Mouse (Mus musculus): ENCODE data around the gene Dmgdh. TPM values are rescaled to one million over a fixed set of nuclear protein-coding genes. Genes with fewer than 3 reads are reported as not detected.

Dmgdh gene
- polyA plus RNA-seq, 1 experiment: not detected

DNA sequence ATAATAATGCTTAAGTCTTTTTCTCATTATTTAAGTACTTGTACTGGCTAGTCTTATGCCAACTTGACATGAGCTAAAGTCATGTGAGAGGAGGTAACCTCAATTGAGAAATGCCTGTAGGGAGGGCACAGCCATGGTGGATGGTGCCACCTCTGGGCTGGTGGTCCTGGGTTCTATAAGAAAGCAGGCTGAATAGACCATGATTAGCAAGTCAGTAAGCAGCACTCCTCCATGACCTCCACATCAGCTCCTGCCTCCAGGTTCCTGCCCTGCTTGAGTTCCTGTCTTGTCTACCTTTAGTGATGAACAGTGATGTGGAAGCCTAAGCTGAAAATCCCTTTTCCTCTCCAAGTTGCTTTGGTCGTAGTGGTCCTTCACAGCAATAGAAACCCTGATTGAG is 16.6 kb downstream of the Dmgdh start:
- Histone ChIP-seq H3K9me3 (ENCODE audit: control insufficient read depth, low read length) (no peaks in the 10 kb centered on the region), H3K4me3 (replicated peaks) (no peak overlapping the region), H3K4me1 (ENCODE audit: control insufficient read depth) (no peaks in the 10 kb centered on the region), H3K36me3 (ENCODE audit: control insufficient read depth) (no peaks in the 10 kb centered on the region), H3K27me3 (ENCODE audit: control insufficient read depth) (no peaks in the 10 kb centered on the region)
- no peak for TF ChIP-seq GATA1 (IDR thresholded peaks at IDR 0.05; ENCODE audit: low read length)
- TF ChIP-seq TAL1 (IDR thresholded peaks at IDR 0.05; ENCODE audit: low read length): no peak

DNA sequence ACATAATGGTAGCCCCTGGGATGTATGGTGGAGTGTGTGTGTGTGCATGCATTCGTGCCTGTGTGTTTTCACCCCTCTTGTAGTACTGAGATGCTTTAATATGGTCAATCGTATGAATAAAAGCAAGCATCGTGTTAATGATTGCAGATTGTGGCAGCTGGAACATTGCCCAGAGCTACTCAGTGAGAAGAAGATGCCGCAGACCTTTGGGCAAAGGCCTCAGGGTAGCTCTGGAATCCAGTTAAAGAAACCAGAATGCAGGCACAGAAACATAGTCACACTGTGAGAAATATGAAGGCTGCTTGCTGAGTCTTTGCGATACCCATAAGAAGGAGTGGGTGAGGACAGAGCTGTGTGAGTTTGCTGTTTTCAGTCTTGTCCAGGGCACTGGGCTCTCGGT is 24.6 kb downstream of the Dmgdh start:
- no peaks in the 10 kb centered on the region for H3K9me3 ChIP-seq (ENCODE audit: control insufficient read depth, low read length)
- H3K4me3 ChIP-seq (replicated peaks): no peak overlapping the region
- no peaks in the 10 kb centered on the region for H3K27me3 ChIP-seq (ENCODE audit: control insufficient read depth)
- no peak for TF ChIP-seq TAL1 (IDR thresholded peaks at IDR 0.05; ENCODE audit: low read length)
- TF ChIP-seq GATA1 (IDR thresholded peaks at IDR 0.05; ENCODE audit: low read length): no peak
- no peaks in the 10 kb centered on the region; the same call in 1 of the 2 replicates for H3K36me3 ChIP-seq (ENCODE audit: control insufficient read depth)
- no peaks in the 10 kb centered on the region for H3K4me1 ChIP-seq (ENCODE audit: control insufficient read depth)

DNA sequence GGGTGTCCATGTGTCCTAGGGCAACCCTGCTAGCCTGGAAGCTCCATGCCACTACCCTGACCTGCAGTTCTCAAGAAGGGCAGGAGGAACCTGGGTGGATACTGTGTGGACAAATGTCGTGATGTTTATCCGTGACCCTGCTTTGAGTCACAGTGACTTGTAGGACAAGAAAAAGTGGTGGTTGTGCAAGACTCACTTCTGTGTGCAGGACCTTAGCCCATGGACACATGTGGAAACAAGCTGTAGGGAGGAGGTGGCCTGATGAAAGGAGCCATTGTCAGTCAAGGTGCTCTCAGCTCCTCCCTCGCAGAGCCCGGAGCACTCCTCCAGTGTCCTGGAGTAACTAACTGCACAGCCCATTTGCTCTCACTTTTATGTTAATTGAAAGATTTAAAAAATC is 31.5 kb downstream of the Dmgdh start:
- TF ChIP-seq GATA1 (IDR thresholded peaks at IDR 0.05; ENCODE audit: low read length) (no peak), TAL1 (IDR thresholded peaks at IDR 0.05; ENCODE audit: low read length) (no peak)
- Histone ChIP-seq H3K9me3 (ENCODE audit: control insufficient read depth, low read length) (no peaks in the 10 kb centered on the region), H3K4me1 (ENCODE audit: control insufficient read depth) (no peaks in the 10 kb centered on the region), H3K36me3 (ENCODE audit: control insufficient read depth) (no peaks in the 10 kb centered on the region; the same call in 1 of the 2 replicates), H3K27me3 (ENCODE audit: control insufficient read depth) (no peaks in the 10 kb centered on the region), H3K4me3 (replicated peaks) (no peak overlapping the region)

DNA sequence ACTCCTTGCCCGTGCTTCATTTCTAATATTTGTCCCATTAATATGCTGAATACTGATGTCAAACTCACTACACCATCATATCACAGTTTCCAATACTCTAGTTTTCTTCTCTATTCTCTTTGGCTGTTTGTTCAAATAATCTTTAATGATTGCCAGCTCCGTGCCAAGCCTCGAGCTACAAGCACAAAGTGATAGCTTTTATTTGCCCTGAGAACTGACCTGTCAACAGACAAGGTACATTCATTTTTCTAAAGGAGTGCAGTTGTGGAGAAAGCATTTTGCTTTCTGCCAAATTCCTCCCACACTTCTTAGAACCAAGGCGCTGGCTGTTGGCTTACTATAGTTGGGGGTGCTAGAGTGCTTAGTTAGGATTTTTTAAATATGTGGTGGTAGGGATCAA is 33.0 kb downstream of the Dmgdh start:
- TF ChIP-seq GATA1 (IDR thresholded peaks at IDR 0.05; ENCODE audit: low read length) (no peak), TAL1 (IDR thresholded peaks at IDR 0.05; ENCODE audit: low read length) (no peak)
- no peaks in the 10 kb centered on the region for H3K9me3 ChIP-seq (ENCODE audit: control insufficient read depth, low read length)
- H3K27me3 ChIP-seq (ENCODE audit: control insufficient read depth): no peaks in the 10 kb centered on the region
- no peak overlapping the region for H3K4me3 ChIP-seq (replicated peaks)
- H3K4me1 ChIP-seq (ENCODE audit: control insufficient read depth): no peaks in the 10 kb centered on the region
- H3K36me3 ChIP-seq (ENCODE audit: control insufficient read depth): no peaks in the 10 kb centered on the region; the same call in 1 of the 2 replicates

DNA sequence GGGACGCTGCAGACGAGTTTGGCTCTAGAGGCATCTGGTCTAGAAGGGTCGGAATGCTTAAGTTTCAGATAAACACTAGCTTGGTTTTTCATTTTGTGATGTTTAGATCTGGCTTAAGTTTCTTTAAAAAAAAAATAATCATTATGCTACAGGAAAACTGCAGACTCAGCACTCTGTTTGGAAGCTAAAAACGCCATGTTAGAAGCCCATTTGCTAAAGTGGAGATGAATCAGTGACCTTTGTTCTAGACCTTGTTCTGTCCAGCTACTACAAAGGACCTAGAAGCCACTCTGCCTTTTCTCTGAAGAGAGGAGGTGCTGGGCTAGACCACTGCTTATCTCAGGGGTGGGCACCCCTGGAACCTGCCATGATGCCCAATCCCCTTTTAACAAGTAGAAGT is 36.1 kb downstream of the Dmgdh start:
- Histone ChIP-seq H3K4me3 (replicated peaks) (no peak overlapping the region), H3K4me1 (ENCODE audit: control insufficient read depth) (no peaks in the 10 kb centered on the region), H3K36me3 (ENCODE audit: control insufficient read depth) (no peaks in the 10 kb centered on the region; the same call in 1 of the 2 replicates), H3K9me3 (ENCODE audit: control insufficient read depth, low read length) (no peaks in the 10 kb centered on the region), H3K27me3 (ENCODE audit: control insufficient read depth) (no peaks in the 10 kb centered on the region)
- no peak for TF ChIP-seq TAL1 (IDR thresholded peaks at IDR 0.05; ENCODE audit: low read length)
- no peak for TF ChIP-seq GATA1 (IDR thresholded peaks at IDR 0.05; ENCODE audit: low read length)

DNA sequence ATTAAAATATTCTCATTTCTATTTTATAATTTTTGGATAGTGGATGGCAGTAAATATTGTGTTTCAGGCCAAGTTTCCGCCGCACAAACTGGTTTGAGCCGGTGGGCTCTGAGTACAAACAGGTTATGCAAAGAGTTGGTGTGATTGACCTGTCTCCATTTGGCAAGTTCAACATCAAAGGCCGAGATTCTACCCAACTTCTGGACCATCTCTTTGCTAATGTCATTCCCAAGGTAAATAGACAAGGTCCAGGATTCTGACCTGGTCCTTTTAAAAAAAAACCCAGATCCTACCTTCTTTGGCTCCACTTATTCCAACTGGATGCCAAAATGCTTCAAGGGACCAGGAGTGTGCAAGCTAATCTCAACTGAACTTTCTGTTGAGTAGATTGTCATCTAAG is 37.0 kb downstream of the Dmgdh start:
- no peaks in the 10 kb centered on the region for H3K27me3 ChIP-seq (ENCODE audit: control insufficient read depth)
- no peak for TF ChIP-seq TAL1 (IDR thresholded peaks at IDR 0.05; ENCODE audit: low read length)
- no peak for TF ChIP-seq GATA1 (IDR thresholded peaks at IDR 0.05; ENCODE audit: low read length)
- peaks cover 3% of the 10 kb centered on the region; the same call in 1 of the 2 replicates for H3K36me3 ChIP-seq (ENCODE audit: control insufficient read depth)
- no peaks in the 10 kb centered on the region for H3K4me1 ChIP-seq (ENCODE audit: control insufficient read depth)
- no peaks in the 10 kb centered on the region for H3K9me3 ChIP-seq (ENCODE audit: control insufficient read depth, low read length)
- H3K4me3 ChIP-seq (replicated peaks): no peak overlapping the region

DNA sequence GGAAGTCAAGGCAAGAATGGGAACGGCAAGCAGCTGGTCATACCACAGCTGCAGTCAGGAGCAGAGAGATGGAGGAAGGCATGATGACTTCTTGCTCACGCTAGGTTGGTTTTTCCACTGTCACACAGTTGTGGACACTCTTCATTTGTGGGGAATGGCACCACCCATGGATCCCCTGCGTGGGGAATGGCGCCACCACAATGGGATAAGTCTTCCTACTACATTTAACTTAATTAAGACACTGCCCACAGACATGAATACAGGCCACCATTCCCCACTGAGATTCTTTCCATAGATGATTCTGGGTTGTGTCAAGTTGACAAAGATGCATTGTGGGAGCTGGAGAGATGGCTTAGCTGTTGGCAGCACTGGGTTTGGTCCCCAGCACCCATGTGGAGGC is 38.1 kb downstream of the Dmgdh start:
- H3K27me3 ChIP-seq (ENCODE audit: control insufficient read depth): no peaks in the 10 kb centered on the region
- H3K9me3 ChIP-seq (ENCODE audit: control insufficient read depth, low read length): no peaks in the 10 kb centered on the region
- H3K36me3 ChIP-seq (ENCODE audit: control insufficient read depth): peaks cover 3% of the 10 kb centered on the region; the same call in 1 of the 2 replicates
- TF ChIP-seq GATA1 (IDR thresholded peaks at IDR 0.05; ENCODE audit: low read length): no peak
- no peak overlapping the region for H3K4me3 ChIP-seq (replicated peaks)
- no peaks in the 10 kb centered on the region for H3K4me1 ChIP-seq (ENCODE audit: control insufficient read depth)

DNA sequence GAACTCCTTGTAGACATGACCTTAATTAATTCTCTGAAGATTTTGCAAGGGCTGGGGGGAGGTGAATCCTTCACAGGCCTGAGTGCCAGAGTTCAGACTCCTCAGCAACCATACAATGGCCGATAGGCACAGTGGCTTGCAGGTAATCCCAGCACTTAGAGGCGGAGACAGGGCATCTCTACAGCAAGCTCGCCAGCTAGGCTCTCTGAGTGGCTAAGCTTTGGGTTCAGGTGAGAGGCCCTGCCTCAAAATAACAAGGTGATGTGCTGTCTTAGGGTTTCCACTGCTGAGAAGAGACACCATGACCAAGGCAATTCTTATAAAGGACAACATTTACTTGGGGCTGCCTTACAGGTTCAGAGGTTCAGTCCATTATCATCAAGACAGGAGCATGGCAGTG is 39.6 kb downstream of the Dmgdh start:
- H3K9me3 ChIP-seq (ENCODE audit: control insufficient read depth, low read length): no peaks in the 10 kb centered on the region

DNA sequence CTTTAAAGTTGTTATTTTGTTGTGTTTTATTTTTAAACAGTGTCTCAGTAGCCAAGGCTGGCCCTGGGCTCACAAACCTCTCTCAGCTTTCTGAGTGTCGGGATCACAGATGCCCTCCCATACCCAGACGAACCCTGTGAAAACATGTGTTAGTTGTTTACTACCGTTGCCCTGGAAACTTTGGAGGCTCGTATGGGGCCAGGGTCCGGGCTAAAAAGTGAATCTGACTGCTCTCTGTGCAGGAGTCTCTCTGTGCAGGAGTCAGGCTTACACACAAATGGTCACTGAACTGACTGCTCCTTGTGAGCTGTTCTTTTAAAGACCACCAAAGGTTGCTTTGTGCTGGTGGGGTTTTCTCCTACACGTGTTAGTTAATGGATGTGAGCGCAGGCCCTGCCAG is 42.9 kb downstream of the Dmgdh start:
- no peak overlapping the region for H3K4me3 ChIP-seq (replicated peaks)
- H3K9me3 ChIP-seq (ENCODE audit: control insufficient read depth, low read length): no peaks in the 10 kb centered on the region
- H3K36me3 ChIP-seq (ENCODE audit: control insufficient read depth): peaks cover 3% of the 10 kb centered on the region; the same call in 1 of the 2 replicates
- H3K4me1 ChIP-seq (ENCODE audit: control insufficient read depth): no peaks in the 10 kb centered on the region
- TF ChIP-seq TAL1 (IDR thresholded peaks at IDR 0.05; ENCODE audit: low read length) (no peak), GATA1 (IDR thresholded peaks at IDR 0.05; ENCODE audit: low read length) (no peak)
- H3K27me3 ChIP-seq (ENCODE audit: control insufficient read depth): no peaks in the 10 kb centered on the region

More for the DNA sequence above, 39.6 kb downstream of the Dmgdh start:
- Histone ChIP-seq H3K4me3 (replicated peaks) (no peak overlapping the region), H3K27me3 (ENCODE audit: control insufficient read depth) (no peaks in the 10 kb centered on the region), H3K4me1 (ENCODE audit: control insufficient read depth) (no peaks in the 10 kb centered on the region), H3K36me3 (ENCODE audit: control insufficient read depth) (peaks cover 3% of the 10 kb centered on the region; the same call in 1 of the 2 replicates)
- TF ChIP-seq GATA1 (IDR thresholded peaks at IDR 0.05; ENCODE audit: low read length): no peak
- no peak for TF ChIP-seq TAL1 (IDR thresholded peaks at IDR 0.05; ENCODE audit: low read length)

DNA sequence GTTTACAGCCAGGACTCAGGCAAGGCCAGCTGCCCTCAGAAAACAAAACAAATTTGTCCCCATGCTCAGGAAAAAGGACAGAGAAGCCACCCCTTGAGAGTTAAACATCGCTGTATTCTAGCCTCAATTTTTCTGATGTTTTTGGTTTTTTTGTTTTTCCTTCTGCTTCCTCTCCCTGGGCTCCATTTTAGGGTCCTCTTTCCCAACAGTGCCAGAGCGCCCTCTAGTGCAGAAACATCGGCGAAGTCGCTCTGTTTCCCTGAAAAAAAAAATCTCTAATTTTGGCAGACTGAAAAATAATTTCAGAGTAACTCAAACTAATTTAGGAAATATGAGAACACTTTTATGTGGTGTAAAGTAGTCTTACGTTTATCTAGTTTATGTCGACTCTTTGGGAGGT is 44.7 kb downstream of the Dmgdh start:
- H3K4me3 ChIP-seq (replicated peaks): no peak overlapping the region
- peaks cover 3% of the 10 kb centered on the region; the same call in 1 of the 2 replicates for H3K36me3 ChIP-seq (ENCODE audit: control insufficient read depth)
- H3K27me3 ChIP-seq (ENCODE audit: control insufficient read depth): no peaks in the 10 kb centered on the region
- no peaks in the 10 kb centered on the region for H3K4me1 ChIP-seq (ENCODE audit: control insufficient read depth)
- H3K9me3 ChIP-seq (ENCODE audit: control insufficient read depth, low read length): no peaks in the 10 kb centered on the region
- TF ChIP-seq GATA1 (IDR thresholded peaks at IDR 0.05; ENCODE audit: low read length): no peak
- TF ChIP-seq TAL1 (IDR thresholded peaks at IDR 0.05; ENCODE audit: low read length): no peak
